Mouse (Mus musculus) spleen, adult 2 months (tissue): ENCODE measurements around the gene Emc8. TPM values are rescaled to one million over a fixed set of nuclear protein-coding genes. Genes with fewer than 3 reads are reported as not detected.
A peak's percentile ranks its signal among the peaks of the same experiment; 100 is the strongest.

Source experiments
- DNase-seq, 2 experiments: peaks; one replicate each; pipeline versions ENCODE4 v3.0.0 to v3.0.0-alpha.2; 2012 to 2021; ENCODE audit warnings: low spot score in 2 of 2, low read depth in 1 of 2
- H3K27ac ChIP-seq: fragments of 200-500 bp; 2 replicates; pipeline ENCODE4 v1.5.1; 2012; ENCODE audit warnings: low read length, inconsistent platforms; ENCODE audit not compliant: insufficient read depth
- H3K27me3 ChIP-seq: fragments of 200-500 bp; 2 replicates; pipeline ENCODE4 v1.6.1; 2012; ENCODE audit warnings: mild to moderate bottlenecking, moderate library complexity, low read length, inconsistent platforms; ENCODE audit not compliant: control insufficient read depth, insufficient read depth
- H3K36me3 ChIP-seq: fragments of 200-500 bp; 2 replicates; pipeline ENCODE4 v1.6.1; 2012; ENCODE audit warnings: mild to moderate bottlenecking, low read length, inconsistent platforms; ENCODE audit not compliant: control insufficient read depth, insufficient read depth
- H3K4me1 ChIP-seq: fragments of 200-500 bp; 2 replicates; pipeline ENCODE4 v1.6.1; 2011; ENCODE audit warnings: inconsistent platforms; ENCODE audit not compliant: control insufficient read depth, insufficient read depth, insufficient read length
- H3K4me3 ChIP-seq: fragments of 200-500 bp; 2 replicates; pipeline ENCODE4 v1.5.1; 2011; ENCODE audit warnings: mild to moderate bottlenecking, inconsistent platforms; ENCODE audit not compliant: insufficient read depth, insufficient read length; ENCODE audit errors: extremely low read depth
- CTCF ChIP-seq: fragments of 200-500 bp; IDR thresholded peaks from 2 replicates; pipeline ENCODE4 v1.5.1; 2011; ENCODE audit warnings: mild to moderate bottlenecking, inconsistent platforms; ENCODE audit not compliant: insufficient read depth, insufficient read length, insufficient replicate concordance; ENCODE audit errors: extremely low read depth
- POLR2A ChIP-seq: fragments of 200-500 bp; IDR thresholded peaks from 2 replicates; pipeline ENCODE4 v1.6.1; 2011; ENCODE audit warnings: low read depth, low read length, inconsistent platforms
- WGBS: fragments of 180-500 bp; shearing (Covaris S2); methylation state at CpG from one replicate; pipeline ENCODE4 v1.1.7; 2018; 5-methylcytosine and 5-hydroxymethylcytosine counted together
- polyA plus RNA-seq: library from polyadenylated mRNA; depleted of rRNA; stranded (reverse); fragments of >200 nt; gene quantifications from 2 replicates; pipeline ENCODE4 v1.2.3, GENCODE M21; 2012; rRNA removed

Gene Emc8
- polyA plus RNA-seq = 45.7 and 75.1 TPM in 2 replicates

- peak within 1 kb of the TSS; percentile 78 for H3K27ac ChIP-seq
- no peak for TF ChIP-seq POLR2A
- no peak for TF ChIP-seq CTCF
- 1% methylated on average over 50 of the region's 51 CpGs for WGBS
- DNase-seq = no peak
- H3K4me3 ChIP-seq = peak within 1 kb of the TSS; percentile 94
- peaks cover 21% of the 10 kb centered on the region for H3K36me3 ChIP-seq
- no peaks in the 10 kb centered on the region for H3K27me3 ChIP-seq
- H3K4me1 ChIP-seq = peaks cover 18% of the 10 kb centered on the region
These were observed at the start of gene Emc8 for GRCm38 (mm10) chr8:120668374-120668905. TSS of gene Emc8 (minus strand) at chr8:120668573.

- 75% methylated on average over 15 of the region's 15 CpGs for WGBS
- H3K4me1 ChIP-seq = peaks cover 11% of the 10 kb centered on the region
- peak overlapping the region; percentile 20; the same call in 1 of the 2 replicates for H3K27ac ChIP-seq
- no peaks in the 10 kb centered on the region for H3K27me3 ChIP-seq
- no peaks in the 10 kb centered on the region for H3K36me3 ChIP-seq
- H3K4me3 ChIP-seq = no peak overlapping the region
- DNase-seq = no peak
- no peak for TF ChIP-seq CTCF
- no peak for TF ChIP-seq POLR2A
These were observed 47.8 kb upstream of the Emc8 start for GRCm38 (mm10) chr8:120715996-120716680.

GRCm38 (mm10) chr8:120715200-120715599, 46.8 kb upstream of the Emc8 start:
- TF ChIP-seq CTCF = no peak
- no peak for TF ChIP-seq POLR2A
- H3K27ac ChIP-seq = peak overlapping the region; percentile 50
- no peak for DNase-seq
- peaks cover 11% of the 10 kb centered on the region for H3K4me1 ChIP-seq
- WGBS = 13% methylated on average over 6 of the region's 6 CpGs
- no peaks in the 10 kb centered on the region for H3K27me3 ChIP-seq
- no peaks in the 10 kb centered on the region for H3K36me3 ChIP-seq
- H3K4me3 ChIP-seq = no peak overlapping the region

- WGBS = 39% methylated on average over 10 of the region's 10 CpGs
- Histone ChIP-seq H3K27ac (no peak overlapping the region), H3K27me3 (no peaks in the 10 kb centered on the region), H3K4me3 (no peak overlapping the region), H3K4me1 (no peaks in the 10 kb centered on the region), H3K36me3 (no peaks in the 10 kb centered on the region)
- TF ChIP-seq CTCF (no peak), POLR2A (no peak)
- DNase-seq = no peak
These were observed 40.8 kb upstream of the Emc8 start for GRCm38 (mm10) chr8:120709176-120709575.

GRCm38 (mm10) chr8:120706193-120706592, 37.8 kb upstream of the Emc8 start:
- WGBS = 97% methylated on average over 3 of the region's 3 CpGs
- TF ChIP-seq CTCF (no peak), POLR2A (no peak)
- Histone ChIP-seq H3K4me3 (no peak overlapping the region), H3K27ac (no peak overlapping the region), H3K27me3 (no peaks in the 10 kb centered on the region), H3K4me1 (peaks cover 15% of the 10 kb centered on the region; the same call in 1 of the 2 replicates), H3K36me3 (no peaks in the 10 kb centered on the region)
- DNase-seq = no peak

- DNase-seq = no peak
- no peak for TF ChIP-seq CTCF
- TF ChIP-seq POLR2A = no peak
- 81% methylated on average over 15 of the region's 15 CpGs for WGBS
- Histone ChIP-seq H3K36me3 (no peaks in the 10 kb centered on the region), H3K4me3 (no peak overlapping the region), H3K27me3 (no peaks in the 10 kb centered on the region), H3K27ac (no peak overlapping the region), H3K4me1 (peaks cover 25% of the 10 kb centered on the region; the same call in 1 of the 2 replicates)
These were observed 36.8 kb upstream of the Emc8 start for GRCm38 (mm10) chr8:120705163-120705562.

GRCm38 (mm10) chr8:120704203-120704602, 35.8 kb upstream of the Emc8 start:
- TF ChIP-seq CTCF (no peak), POLR2A (no peak)
- no peak overlapping the region for H3K27ac ChIP-seq
- no peaks in the 10 kb centered on the region for H3K36me3 ChIP-seq
- H3K27me3 ChIP-seq = no peaks in the 10 kb centered on the region
- 77% methylated on average over 9 of the region's 9 CpGs for WGBS
- H3K4me1 ChIP-seq = peaks cover 32% of the 10 kb centered on the region; the same call in 1 of the 2 replicates
- H3K4me3 ChIP-seq = no peak overlapping the region
- no peak for DNase-seq
